ENCODE assay signal across 11 mouse cellular contexts in genomic region chr4:150616029-150616420, GRCm38 (mm10). TPM values are rescaled to one million over a fixed set of nuclear protein-coding genes. Genes with fewer than 3 reads are reported as not detected.
A peak's percentile ranks its signal among the peaks of the same experiment; 100 is the strongest.
DNase-seq lines count a peak whose midpoint lies in the region; ATAC-seq and TF ChIP-seq lines count a peak whose summit lies in the region.
"Had no signal": no experiment of that assay in that cellular context is flagged by ENCODE, and none has a peak within 500 bp of the region (broad histone marks: within the 10 kb centered on the region; RNA-seq: fewer than 3 reads in every experiment).

No protein-coding gene starts in this region.

- H3K36me3 ChIP-seq in forebrain, embryonic 11.5 days (ENCODE audit: control insufficient read depth, insufficient read depth, low read length) = peaks cover 11% of the 10 kb centered on the region; the same call in 1 of the 2 replicates

- no peak for ATAC-seq in forebrain, embryonic 11.5 days (replicated peaks; ENCODE audit: low FRiP score)
- ATAC-seq: liver, postnatal 0 days had no signal

- no peaks in the 10 kb centered on the region for H3K4me1 ChIP-seq in forebrain, embryonic 11.5 days (replicated peaks; ENCODE audit: control insufficient read depth, insufficient read depth, low read length)

- no peaks in the 10 kb centered on the region for H3K27me3 ChIP-seq in forebrain, embryonic 11.5 days (ENCODE audit: control insufficient read depth, insufficient read depth, low read length)

- peak overlapping the region; percentile 32 for H3K27ac ChIP-seq in layer of hippocampus, adult 2 months
- H3K27ac ChIP-seq in forebrain, embryonic 11.5 days (ENCODE audit: low read depth, low read length) = no peak overlapping the region

- H3K4me2 ChIP-seq in forebrain, embryonic 11.5 days (ENCODE audit: low read depth, low read length, severe bottlenecking) = no peak overlapping the region

- H3K9me3 ChIP-seq in forebrain, embryonic 11.5 days (ENCODE audit: control insufficient read depth, low read length) = no peaks in the 10 kb centered on the region

- H3K4me3 ChIP-seq in layer of hippocampus, adult 2 months = no peak overlapping the region
- H3K4me3 ChIP-seq in forebrain, embryonic 11.5 days (ENCODE audit: low read depth, low read length) = no peak overlapping the region

- peak; percentile 68 for DNase-seq in adrenal gland, postnatal 10 days
- DNase-seq in adrenal gland, adult 2 months = no peak
- no peak for DNase-seq in layer of hippocampus, adult 2 months (ENCODE audit: low spot score in 2 of 2)
- no peak for DNase-seq in layer of hippocampus, postnatal 14 days (ENCODE audit: low spot score in 2 of 2)
- peak; percentile 63 for DNase-seq in heart, postnatal 4 days
- DNase-seq in lung, postnatal 10 days = peak; percentile 72
- DNase-seq in forebrain, embryonic 11.5 days (ENCODE audit: low spot score) = no peak
- DNase-seq in adrenal gland, adult (ENCODE audit: inconsistent age in 2 of 2, low spot score in 1 of 2) = no peak
- DNase-seq: embryo, embryonic 11 days; liver, postnatal 0 days had no signal

- H3K9ac ChIP-seq in forebrain, embryonic 11.5 days (ENCODE audit: low read length) = no peak overlapping the region
- H3K9ac ChIP-seq: liver, postnatal 0 days had no signal

- 92% methylated on average over 13 of the region's 13 CpGs for WGBS in forebrain, embryonic 11.5 days

- no peak for TF ChIP-seq CTCF in layer of hippocampus, adult 2 months (conservative IDR thresholded peaks at IDR 0.05)

RNA-seq across cellular contexts. Expression of gene Slc45a1, which starts 35.9 kb away (rescaled TPM):
- total RNA-seq in adrenal gland, postnatal 10 days (2021) = 1 to 10 TPM in 1 of 2 experiments, under 1 TPM in 1; 0.72 to 1.7 TPM
- under 1 TPM; 0.37 to 0.62 TPM for total RNA-seq in adrenal gland, adult 2 months (2021)
- 0.73 and 1.5 TPM in 2 replicates for polyA plus RNA-seq in adrenal gland, adult 2 months (2012; rRNA removed)
- total RNA-seq in layer of hippocampus, adult 2 months (2021) = 10 to 100 TPM; 39.7 to 40.1 TPM
- total RNA-seq in layer of hippocampus, postnatal 14 days (2021) = 10 to 100 TPM; 43.3 to 48.1 TPM
- total RNA-seq in heart, postnatal 4 days (2021) = not detected
- polyA plus RNA-seq in forebrain, embryonic 11.5 days (2014; fragmentation: Nextera tagmentation; extraction: Ambion mirVana) = 2.7 and 4.5 TPM in 2 replicates
- total RNA-seq: neutrophil, adult 5-6 weeks had no signal
- polyA plus RNA-seq: liver, postnatal 0 days had no signal

Comparison
In these comparisons a context has a peak if more than half of its experiments do, and no peak if none do; other contexts are left out.
1. DNase-seq: peak in adrenal gland, postnatal 10 days (single experiment), heart, postnatal 4 days (single experiment) and lung, postnatal 10 days (single experiment); none in adrenal gland, adult 2 months (single experiment), layer of hippocampus, adult 2 months (0 of 2), layer of hippocampus, postnatal 14 days (0 of 2), forebrain, embryonic 11.5 days (single experiment) and adrenal gland, adult (0 of 2).
2. RNA of gene Slc45a1, which starts 35.9 kb away (total RNA-seq): 43.3 to 48.1 TPM in layer of hippocampus, postnatal 14 days and 39.7 to 40.1 TPM in layer of hippocampus, adult 2 months; 0.72 to 1.7 TPM in adrenal gland, postnatal 10 days, 0.37 to 0.62 TPM in adrenal gland, adult 2 months and not detected in heart, postnatal 4 days; every median in the first group is over 10 times any median in the second.